ENCODE assay signal across 23 mouse cellular contexts in genomic region chr8:107699759-107700158, GRCm38 (mm10).
DNase-seq lines count a peak whose midpoint lies in the region; ATAC-seq lines count a peak whose summit lies in the region.
"Had no signal": no experiment of that assay in that cellular context is flagged by ENCODE, and none has a peak within 500 bp of the region (broad histone marks: within the 10 kb centered on the region; RNA-seq: fewer than 3 reads in every experiment).

No protein-coding gene starts in this region.

- no peaks in the 10 kb centered on the region for H3K9me3 ChIP-seq in forebrain, embryonic 13.5 days (replicated peaks)
- H3K9me3 ChIP-seq in forebrain, embryonic 16.5 days (ENCODE audit: control insufficient read depth, low read length), result no peaks in the 10 kb centered on the region
- no peaks in the 10 kb centered on the region for H3K9me3 ChIP-seq in midbrain, embryonic 13.5 days
- H3K9me3 ChIP-seq in midbrain, embryonic 16.5 days (replicated peaks; ENCODE audit: control insufficient read depth, low read length, poor library complexity, severe bottlenecking), result no peaks in the 10 kb centered on the region
- H3K9me3 ChIP-seq in midbrain, embryonic 14.5 days (ENCODE audit: control insufficient read depth, low read length), result no peaks in the 10 kb centered on the region
- H3K9me3 ChIP-seq: embryonic facial prominence, embryonic 15.5 days; heart, embryonic 13.5 days; hindbrain, embryonic 15.5 days; liver, embryonic 13.5 days had no signal

- WGBS in forebrain, embryonic 13.5 days, result 52% methylated on average over 3 of the region's 3 CpGs
- WGBS in forebrain, embryonic 16.5 days, result 64% methylated on average over 3 of the region's 3 CpGs
- WGBS in midbrain, embryonic 13.5 days, result 61% methylated on average over 3 of the region's 3 CpGs
- 42% methylated on average over 3 of the region's 3 CpGs for WGBS in midbrain, embryonic 16.5 days
- WGBS in midbrain, embryonic 14.5 days, result 63% methylated on average over 3 of the region's 3 CpGs

- no peak overlapping the region for H3K9ac ChIP-seq in forebrain, embryonic 13.5 days
- no peak overlapping the region for H3K9ac ChIP-seq in forebrain, embryonic 16.5 days (replicated peaks; ENCODE audit: low read depth, low read length)
- no peak overlapping the region for H3K9ac ChIP-seq in midbrain, embryonic 13.5 days (replicated peaks)
- no peak overlapping the region for H3K9ac ChIP-seq in midbrain, embryonic 16.5 days (ENCODE audit: low read depth, low read length)
- H3K9ac ChIP-seq in midbrain, embryonic 14.5 days (replicated peaks; ENCODE audit: low read length), result no peak overlapping the region
- H3K9ac ChIP-seq: embryonic facial prominence, embryonic 15.5 days; heart, embryonic 13.5 days; hindbrain, embryonic 15.5 days; liver, embryonic 13.5 days had no signal

- H3K36me3 ChIP-seq in forebrain, embryonic 13.5 days (ENCODE audit: poor library complexity, severe bottlenecking), result no peaks in the 10 kb centered on the region
- H3K36me3 ChIP-seq in forebrain, embryonic 16.5 days (ENCODE audit: control insufficient read depth, insufficient read depth), result no peaks in the 10 kb centered on the region
- no peaks in the 10 kb centered on the region for H3K36me3 ChIP-seq in midbrain, embryonic 13.5 days
- H3K36me3 ChIP-seq in midbrain, embryonic 16.5 days (ENCODE audit: control insufficient read depth, insufficient read depth, low read length), result no peaks in the 10 kb centered on the region
- H3K36me3 ChIP-seq in midbrain, embryonic 14.5 days (ENCODE audit: control insufficient read depth, insufficient read depth, low read length), result no peaks in the 10 kb centered on the region
- H3K36me3 ChIP-seq: embryonic facial prominence, embryonic 15.5 days; G1E; heart, embryonic 13.5 days; hindbrain, embryonic 15.5 days; liver, embryonic 13.5 days had no signal

- DNase-seq in midbrain, embryonic 14.5 days, result no peak
- DNase-seq in adrenal gland, adult 2 months, result no peak
- DNase-seq in urinary bladder, adult 2 months (ENCODE audit: low spot score), result no peak
- DNase-seq: adrenal gland, postnatal 10 days; cerebellum, adult 11-12 months; gastrocnemius, adult 2 months; kidney, adult 18-20 months; layer of hippocampus, postnatal 36 days; liver, embryonic 13.5 days; lung, adult 2 months; lung, postnatal 10 days; thymus, adult 2 months; thymus, postnatal 36 days had no signal

- H3K4me1 ChIP-seq in forebrain, embryonic 13.5 days, result peaks cover 7% of the 10 kb centered on the region; the same call in 1 of the 2 replicates
- peaks cover 8% of the 10 kb centered on the region; the same call in 1 of the 2 replicates for H3K4me1 ChIP-seq in forebrain, embryonic 16.5 days (replicated peaks; ENCODE audit: control insufficient read depth, insufficient read depth, low read length)
- peaks cover 26% of the 10 kb centered on the region for H3K4me1 ChIP-seq in midbrain, embryonic 13.5 days (replicated peaks)
- H3K4me1 ChIP-seq in midbrain, embryonic 16.5 days (ENCODE audit: control insufficient read depth, insufficient read depth, low read length), result peaks cover 11% of the 10 kb centered on the region
- peaks cover 14% of the 10 kb centered on the region for H3K4me1 ChIP-seq in midbrain, embryonic 14.5 days (ENCODE audit: control insufficient read depth, insufficient read depth, low read length)
- H3K4me1 ChIP-seq: embryonic facial prominence, embryonic 15.5 days; liver, embryonic 13.5 days had no signal

- no peak overlapping the region for H3K4me2 ChIP-seq in forebrain, embryonic 13.5 days
- no peak overlapping the region for H3K4me2 ChIP-seq in forebrain, embryonic 16.5 days (ENCODE audit: low read length)
- H3K4me2 ChIP-seq in midbrain, embryonic 13.5 days (replicated peaks), result no peak overlapping the region
- H3K4me2 ChIP-seq in midbrain, embryonic 16.5 days (ENCODE audit: low read length), result no peak overlapping the region
- H3K4me2 ChIP-seq in midbrain, embryonic 14.5 days (ENCODE audit: low read length), result no peak overlapping the region
- H3K4me2 ChIP-seq: embryonic facial prominence, embryonic 15.5 days; heart, embryonic 13.5 days; liver, embryonic 13.5 days had no signal

- no peak overlapping the region for H3K4me3 ChIP-seq in forebrain, embryonic 13.5 days
- no peak overlapping the region for H3K4me3 ChIP-seq in forebrain, embryonic 16.5 days (replicated peaks; ENCODE audit: low read length)
- no peak overlapping the region for H3K4me3 ChIP-seq in midbrain, embryonic 13.5 days (replicated peaks)
- H3K4me3 ChIP-seq in midbrain, embryonic 16.5 days (ENCODE audit: low read depth, low read length), result no peak overlapping the region
- no peak overlapping the region for H3K4me3 ChIP-seq in midbrain, embryonic 14.5 days (replicated peaks; ENCODE audit: low read depth, low read length)
- H3K4me3 ChIP-seq: embryonic facial prominence, embryonic 15.5 days; gastrocnemius, adult 2 months; heart, embryonic 13.5 days; hindbrain, embryonic 15.5 days; liver, embryonic 13.5 days had no signal

- H3K27ac ChIP-seq in forebrain, embryonic 13.5 days, result peak overlapping the region; percentile 3; the same call in 1 of the 2 replicates
- no peak overlapping the region for H3K27ac ChIP-seq in forebrain, embryonic 16.5 days (ENCODE audit: low read length)
- peak overlapping the region; percentile 56; the same call in 1 of the 2 replicates for H3K27ac ChIP-seq in midbrain, embryonic 13.5 days
- H3K27ac ChIP-seq in midbrain, embryonic 16.5 days (ENCODE audit: low read length), result no peak overlapping the region; the same call in 1 of the 2 replicates
- peak overlapping the region; percentile 26; the same call in 1 of the 2 replicates for H3K27ac ChIP-seq in midbrain, embryonic 14.5 days (replicated peaks; ENCODE audit: low read depth, low read length)
- H3K27ac ChIP-seq: embryonic facial prominence, embryonic 15.5 days; gastrocnemius, adult 2 months; heart, embryonic 13.5 days; liver, embryonic 13.5 days; macrophage had no signal

- no peaks in the 10 kb centered on the region for H3K27me3 ChIP-seq in forebrain, embryonic 13.5 days
- no peaks in the 10 kb centered on the region for H3K27me3 ChIP-seq in forebrain, embryonic 16.5 days (replicated peaks; ENCODE audit: control insufficient read depth, insufficient read depth, low read length)
- no peaks in the 10 kb centered on the region for H3K27me3 ChIP-seq in midbrain, embryonic 13.5 days
- no peaks in the 10 kb centered on the region for H3K27me3 ChIP-seq in midbrain, embryonic 16.5 days (ENCODE audit: control insufficient read depth, insufficient read depth, low read depth, low read length)
- no peaks in the 10 kb centered on the region for H3K27me3 ChIP-seq in midbrain, embryonic 14.5 days (ENCODE audit: control insufficient read depth, insufficient read depth, low read length)
- H3K27me3 ChIP-seq: heart, embryonic 13.5 days; hindbrain, embryonic 15.5 days; liver, embryonic 13.5 days had no signal

- no peak for ATAC-seq in forebrain, embryonic 13.5 days
- no peak for ATAC-seq in forebrain, embryonic 16.5 days
- no peak for ATAC-seq in midbrain, embryonic 13.5 days
- no peak for ATAC-seq in midbrain, embryonic 16.5 days
- ATAC-seq in midbrain, embryonic 14.5 days (ENCODE audit: low FRiP score, low TSS enrichment), result no peak
- ATAC-seq: forebrain, embryonic 14.5 days had no signal

Comparison
In these comparisons a context has a peak if more than half of its experiments do, and no peak if none do; other contexts are left out.
1. H3K27ac ChIP-seq: peak in forebrain, embryonic 13.5 days (single experiment), midbrain, embryonic 13.5 days (single experiment) and midbrain, embryonic 14.5 days (single experiment); none in forebrain, embryonic 16.5 days (single experiment) and midbrain, embryonic 16.5 days (single experiment).